Mouse (Mus musculus) olfactory bulb, adult 2 months (tissue): ENCODE measurements around the gene Nbeal2. TPM values are rescaled to one million over a fixed set of nuclear protein-coding genes. Genes with fewer than 3 reads are reported as not detected.

Source experiments
- H3K27ac ChIP-seq: fragments of 200-500 bp; 2 replicates; pipeline ENCODE4 v1.5.1; 2012; ENCODE audit warnings: low read depth, low read length; ENCODE audit not compliant: insufficient read depth
- H3K4me1 ChIP-seq: fragments of 200-500 bp; 2 replicates; pipeline ENCODE4 v1.6.1; 2012; ENCODE audit warnings: low read length; ENCODE audit not compliant: control insufficient read depth, insufficient read depth
- H3K4me3 ChIP-seq: fragments of 200-500 bp; 2 replicates; pipeline ENCODE4 v1.5.1; 2012; ENCODE audit warnings: mild to moderate bottlenecking, low read depth, low read length, moderate library complexity; ENCODE audit not compliant: insufficient read depth
- CTCF ChIP-seq: fragments of 200-500 bp; IDR thresholded peaks from 2 replicates; pipeline ENCODE4 v1.5.1; 2012; ENCODE audit warnings: low read depth, mild to moderate bottlenecking, low read length, moderate library complexity; ENCODE audit not compliant: insufficient read depth
- POLR2A ChIP-seq: fragments of 200-500 bp; IDR thresholded peaks from 2 replicates; pipeline ENCODE4 v1.6.1; 2012; ENCODE audit warnings: mild to moderate bottlenecking, low read depth, low read length, moderate library complexity; ENCODE audit not compliant: insufficient read depth
- WGBS: fragments of 180-500 bp; shearing (Covaris S2); methylation state at CpG from one replicate; pipeline ENCODE4 v1.1.7; 2018; 5-methylcytosine and 5-hydroxymethylcytosine counted together
- polyA plus RNA-seq: library from polyadenylated mRNA; stranded (reverse); fragments of >200 nt; gene quantifications from 2 replicates; pipeline ENCODE4 v1.2.4, GENCODE M21; 2012; ENCODE audit warnings: low replicate concordance; ENCODE audit not compliant: missing spikeins, insufficient read depth, insufficient read length

Nbeal2 gene
- polyA plus RNA-seq, 1 experiment, result not detected

GRCm38 (mm10) chr9:110681817-110682216 is 27.9 kb upstream of the Nbeal2 start:
- H3K27ac ChIP-seq, result peak overlapping the region; percentile 80
- H3K4me1 ChIP-seq, result peaks cover 66% of the 10 kb centered on the region
- H3K4me3 ChIP-seq, result no peak overlapping the region
- no peak for TF ChIP-seq POLR2A
- TF ChIP-seq CTCF, result no peak
- WGBS, result 23% methylated on average over 9 of the region's 9 CpGs

- H3K27ac ChIP-seq, result peak overlapping the region; percentile 80
- TF ChIP-seq POLR2A, result no peak
- no peak for TF ChIP-seq CTCF
Observed at GRCm38 (mm10) chr9:110680736-110681507, 27.0 kb upstream of the Nbeal2 start.

GRCm38 (mm10) chr9:110678886-110679285 is 24.9 kb upstream of the Nbeal2 start:
- TF ChIP-seq POLR2A (no peak), CTCF (no peak)
- no peak overlapping the region for H3K4me3 ChIP-seq
- peak overlapping the region; percentile 19; the same call in 1 of the 2 replicates for H3K27ac ChIP-seq
- peaks cover 55% of the 10 kb centered on the region for H3K4me1 ChIP-seq
- 45% methylated on average over 5 of the region's 5 CpGs for WGBS

More at GRCm38 (mm10) chr9:110680736-110681507, 27.0 kb upstream of the Nbeal2 start:
- 56% methylated on average over 7 of the region's 7 CpGs for WGBS
- H3K4me1 ChIP-seq, result peaks cover 68% of the 10 kb centered on the region
- no peak overlapping the region for H3K4me3 ChIP-seq

GRCm38 (mm10) chr9:110676492-110676911 is 22.5 kb upstream of the Nbeal2 start:
- no peak for TF ChIP-seq CTCF
- TF ChIP-seq POLR2A, result no peak
- peaks cover 51% of the 10 kb centered on the region for H3K4me1 ChIP-seq
- H3K4me3 ChIP-seq, result no peak overlapping the region
- WGBS, result 90% methylated on average over 8 of the region's 8 CpGs
- no peak overlapping the region for H3K27ac ChIP-seq

- TF ChIP-seq CTCF (no peak), POLR2A (no peak)
- H3K27ac ChIP-seq, result peak overlapping the region; percentile 63
- H3K4me1 ChIP-seq, result peaks cover 36% of the 10 kb centered on the region
- no peak overlapping the region for H3K4me3 ChIP-seq
- 51% methylated on average over 10 of the region's 10 CpGs for WGBS
Observed at GRCm38 (mm10) chr9:110673107-110673752, 19.3 kb upstream of the Nbeal2 start.

GRCm38 (mm10) chr9:110672462-110673106 is 18.6 kb upstream of the Nbeal2 start:
- WGBS, result 56% methylated on average over 7 of the region's 7 CpGs

GRCm38 (mm10) chr9:110669785-110670184 is 15.8 kb upstream of the Nbeal2 start:
- Histone ChIP-seq H3K4me1 (peaks cover 36% of the 10 kb centered on the region), H3K27ac (0 out of 2 replicates have a peak overlapping the region, but pooled peaks have one; percentile 14), H3K4me3 (no peak overlapping the region)
- WGBS, result 84% methylated on average over 5 of the region's 5 CpGs
- TF ChIP-seq CTCF (no peak), POLR2A (no peak)

More at GRCm38 (mm10) chr9:110672462-110673106, 18.6 kb upstream of the Nbeal2 start:
- peak overlapping the region; percentile 63; the same call in 1 of the 2 replicates for H3K27ac ChIP-seq
- TF ChIP-seq POLR2A, result no peak
- TF ChIP-seq CTCF, result 0 out of 2 replicates have a peak, but pooled peaks have one; percentile 13
- peaks cover 37% of the 10 kb centered on the region for H3K4me1 ChIP-seq
- H3K4me3 ChIP-seq, result no peak overlapping the region

GRCm38 (mm10) chr9:110668601-110669293 is 14.8 kb upstream of the Nbeal2 start:
- peaks cover 32% of the 10 kb centered on the region for H3K4me1 ChIP-seq
- H3K4me3 ChIP-seq, result no peak overlapping the region
- WGBS, result 85% methylated on average over 6 of the region's 6 CpGs
- H3K27ac ChIP-seq, result no peak overlapping the region
- TF ChIP-seq CTCF (no peak), POLR2A (no peak)
